Mouse (Mus musculus) thymus, postnatal 14 days (tissue): Measurements from ENCODE around the gene Gm40193.

Source experiments
- DNase-seq: peaks from one replicate; pipeline ENCODE4 v3.0.0; 2021

The Gm40193 gene

GRCm38 (mm10) chr11:70502018-70502417 lies 30.7 kb downstream of the Gm40193 start:
- DNase-seq: no peak

GRCm38 (mm10) chr11:70500476-70500812 lies 32.3 kb downstream of the Gm40193 start:
- DNase-seq: no peak

- DNase-seq: no peak
Measured at GRCm38 (mm10) chr11:70499566-70500475, 32.9 kb downstream of the Gm40193 start.

- DNase-seq: no peak
Measured at GRCm38 (mm10) chr11:70489684-70490083, 43.1 kb downstream of the Gm40193 start.

GRCm38 (mm10) chr11:70489138-70489537 lies 43.6 kb downstream of the Gm40193 start:
- no peak for DNase-seq

GRCm38 (mm10) chr11:70487816-70488215 lies 44.9 kb downstream of the Gm40193 start:
- no peak for DNase-seq

GRCm38 (mm10) chr11:70485498-70485897 lies 47.2 kb downstream of the Gm40193 start:
- DNase-seq: no peak
